Mouse (Mus musculus) midbrain, embryonic 12.5 days (tissue): ENCODE data around the gene Bricd5. TPM values are rescaled to one million over a fixed set of nuclear protein-coding genes. Genes with fewer than 3 reads are reported as not detected.
A peak's percentile ranks its signal among the peaks of the same experiment; 100 is the strongest.
"Not testable (repeated sequence)": the region's sequence is repeated elsewhere in the genome, so short reads cannot be mapped to it uniquely, and the experiment has no call there.

Experiments
- ATAC-seq: fragments of 200-750 bp; cut with Nextera tagmentation; 2 replicates; pipeline ENCODE4 v1.8.0; 2017; ENCODE audit warnings: low read depth, moderate TSS enrichment, moderate library complexity; ENCODE audit not compliant: low FRiP score
- H3K27ac ChIP-seq: fragments of 300-500 bp; sonication (generic); replicated peaks from 2 replicates; pipeline ENCODE4 v1.5.1; 2016; ENCODE audit warnings: mild to moderate bottlenecking
- H3K27me3 ChIP-seq: fragments of 300-500 bp; sonication (generic); 2 replicates; pipeline ENCODE4 v1.6.1; 2016; ENCODE audit warnings: mild to moderate bottlenecking
- H3K36me3 ChIP-seq: fragments of 300-500 bp; sonication (generic); 2 replicates; pipeline ENCODE4 v1.6.1; 2016
- H3K4me1 ChIP-seq: fragments of 300-500 bp; sonication (generic); 2 replicates; pipeline ENCODE4 v1.6.1; 2016
- H3K4me2 ChIP-seq: fragments of 300-500 bp; sonication (generic); replicated peaks from 2 replicates; pipeline ENCODE4 v1.6.1; 2016; ENCODE audit warnings: mild to moderate bottlenecking, moderate library complexity
- H3K4me3 ChIP-seq: fragments of 300-500 bp; sonication (generic); 2 replicates; pipeline ENCODE4 v1.5.1; 2016; ENCODE audit warnings: mild to moderate bottlenecking
- H3K9ac ChIP-seq: fragments of 300-500 bp; sonication (generic); replicated peaks from 2 replicates; pipeline ENCODE4 v1.6.1; 2016; ENCODE audit warnings: mild to moderate bottlenecking, moderate library complexity
- H3K9me3 ChIP-seq: fragments of 300-500 bp; sonication (generic); 2 replicates; pipeline ENCODE4 v1.6.1; 2016; ENCODE audit warnings: mild to moderate bottlenecking
- WGBS: fragments of 180-500 bp; shearing (Covaris S2); methylation state at CpG from one replicate; pipeline ENCODE4 v1.1.7; 2016; 5-methylcytosine and 5-hydroxymethylcytosine counted together
- polyA plus RNA-seq: library from polyadenylated mRNA; unstranded; fragments of >200 nt; fragmentation: Nextera tagmentation; extraction: Ambion mirVana; gene quantifications from 2 replicates; pipeline ENCODE4 v1.2.1, GENCODE M21; 2016

Bricd5 gene
- 0.34 TPM in 1 of 2 replicates, not detected in the other for polyA plus RNA-seq

DNA sequence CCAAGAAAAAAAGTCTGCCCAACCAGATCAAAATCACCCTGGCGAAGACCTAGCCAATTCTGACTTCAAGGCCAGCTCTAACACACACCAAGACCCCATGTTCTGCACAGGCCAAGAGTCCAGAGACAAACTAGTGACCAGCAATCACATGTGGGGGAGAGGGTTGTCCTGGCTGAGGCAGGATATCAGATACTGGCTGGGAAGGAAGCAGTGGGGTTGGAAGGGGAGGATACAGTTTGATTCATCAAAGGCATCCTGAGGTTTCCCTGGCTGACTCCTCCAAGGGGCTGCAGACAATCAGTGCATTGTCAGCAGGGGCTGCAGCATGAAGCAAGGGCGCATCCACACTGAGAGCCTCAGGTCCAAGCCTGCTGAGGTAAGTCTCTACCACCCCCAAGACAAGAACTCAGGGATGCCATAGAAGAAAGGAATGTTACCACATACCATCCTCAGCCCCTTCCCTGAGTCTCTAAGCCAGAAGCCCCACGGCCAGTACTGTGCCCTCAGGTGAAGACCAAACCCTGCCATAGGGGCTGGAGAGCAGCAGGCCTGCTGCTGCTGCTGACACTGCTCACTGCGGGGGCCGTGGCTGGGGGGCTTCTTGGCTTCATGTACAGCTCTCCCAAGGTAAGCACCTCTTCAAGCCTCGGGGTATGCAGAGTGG is at the start of gene Bricd5:
Bricd5 (plus strand) TSS at position 273 of the 664 bp plus-strand sequence.
- Histone ChIP-seq H3K36me3 (peaks cover 41% of the 10 kb centered on the region), H3K9me3 (no peaks in the 10 kb centered on the region), H3K4me1 (peaks cover 36% of the 10 kb centered on the region), H3K27ac (peak within 1 kb of the TSS; percentile 30; the same call in 1 of the 2 replicates), H3K27me3 (no peaks in the 10 kb centered on the region), H3K9ac (peak within 1 kb of the TSS; percentile 89; the same call in 1 of the 2 replicates), H3K4me2 (peak within 1 kb of the TSS; percentile 99; the same call in 1 of the 2 replicates), H3K4me3 (no peak within 1 kb of the TSS)
- 72% methylated on average over 6 of the region's 6 CpGs for WGBS
- ATAC-seq, result no peak

DNA sequence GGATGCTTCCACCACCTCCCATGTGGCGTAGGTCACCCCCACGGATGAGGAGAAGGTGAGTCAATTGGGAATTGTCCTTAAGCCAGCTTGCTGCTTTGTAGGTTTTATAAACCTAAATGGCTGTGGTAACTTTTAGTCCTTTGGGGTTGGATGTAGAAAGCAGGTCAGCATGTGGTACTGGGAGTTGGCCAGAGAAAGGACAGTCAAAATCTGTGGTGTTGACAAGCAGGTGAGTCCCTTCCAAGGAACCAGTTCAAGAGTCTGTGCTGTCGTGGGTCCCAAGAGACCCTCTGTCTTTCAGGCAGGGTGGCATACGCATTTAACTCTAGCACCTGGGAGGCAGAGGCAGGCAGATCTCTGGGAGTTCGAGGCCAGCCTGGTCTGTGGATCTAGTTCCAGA is 49.2 kb upstream of the Bricd5 start:
- Histone ChIP-seq H3K4me1 (peaks cover 12% of the 10 kb centered on the region), H3K9me3 (no peaks in the 10 kb centered on the region), H3K36me3 (peaks cover 56% of the 10 kb centered on the region), H3K4me3 (no peak overlapping the region), H3K27ac (no peak overlapping the region), H3K4me2 (no peak overlapping the region), H3K9ac (no peak overlapping the region), H3K27me3 (no peaks in the 10 kb centered on the region)
- no peak for ATAC-seq
- 92% methylated on average over 5 of the region's 5 CpGs for WGBS

DNA sequence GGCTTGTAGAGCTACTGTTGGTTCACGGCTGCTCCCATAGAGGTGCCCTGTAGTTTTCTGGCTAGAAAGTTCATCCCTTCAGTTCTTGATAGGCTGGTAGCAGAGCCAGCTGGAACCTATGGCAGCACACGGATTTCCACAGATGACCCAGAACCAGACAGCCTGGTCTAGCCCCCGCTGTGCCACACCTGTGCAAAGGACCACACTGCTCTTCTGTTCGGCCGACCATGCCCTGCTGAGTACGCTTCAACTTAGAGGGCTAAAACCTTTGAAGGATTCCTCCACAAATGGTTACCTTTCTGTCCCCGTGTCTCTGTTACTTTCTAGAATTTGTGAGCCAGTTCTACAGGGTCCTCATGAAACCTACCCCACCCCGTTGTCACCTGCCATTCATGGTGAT is 48.4 kb upstream of the Bricd5 start:
- H3K36me3 ChIP-seq, result peaks cover 48% of the 10 kb centered on the region

DNA sequence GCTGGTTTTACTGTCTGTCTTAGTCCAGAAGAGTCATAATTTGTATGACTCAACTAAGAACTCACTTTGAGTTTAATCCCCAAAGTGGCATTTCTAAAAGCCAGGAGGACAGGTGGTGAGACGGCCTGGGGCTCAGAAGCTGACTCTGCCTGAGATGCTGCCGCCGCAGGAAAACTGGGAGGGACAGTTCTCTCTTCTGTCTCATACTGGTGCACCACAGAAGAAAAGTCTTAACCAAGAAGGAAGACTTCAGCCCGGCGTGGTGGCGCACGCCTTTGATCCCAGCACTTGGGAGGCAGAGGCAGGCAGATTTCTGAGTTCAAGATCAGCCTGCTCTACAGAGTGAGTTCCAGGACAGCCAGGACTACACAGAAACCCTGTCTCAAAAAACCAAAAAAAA is 47.8 kb upstream of the Bricd5 start:
- Histone ChIP-seq H3K36me3 (peaks cover 42% of the 10 kb centered on the region), H3K9me3 (no peaks in the 10 kb centered on the region), H3K27me3 (no peaks in the 10 kb centered on the region), H3K9ac (no peak overlapping the region), H3K4me1 (peaks cover 14% of the 10 kb centered on the region), H3K4me2 (no peak overlapping the region; the same call in 1 of the 2 replicates), H3K4me3 (peak overlapping the region; percentile 75; the same call in 1 of the 2 replicates), H3K27ac (peak overlapping the region; percentile 94; the same call in 1 of the 2 replicates)
- WGBS, result 94% methylated on average over 7 of the region's 7 CpGs
- peak; percentile 10; the same call in 1 of the 2 replicates for ATAC-seq

More for the DNA sequence above, 48.4 kb upstream of the Bricd5 start:
- H3K4me1 ChIP-seq, result peaks cover 14% of the 10 kb centered on the region
- not testable (repeated sequence) for H3K9ac ChIP-seq, H3K4me2 ChIP-seq, H3K4me3 ChIP-seq, H3K9me3 ChIP-seq, H3K27ac ChIP-seq, H3K27me3 ChIP-seq, ATAC-seq
- 88% methylated on average over 6 of the region's 8 CpGs for WGBS

DNA sequence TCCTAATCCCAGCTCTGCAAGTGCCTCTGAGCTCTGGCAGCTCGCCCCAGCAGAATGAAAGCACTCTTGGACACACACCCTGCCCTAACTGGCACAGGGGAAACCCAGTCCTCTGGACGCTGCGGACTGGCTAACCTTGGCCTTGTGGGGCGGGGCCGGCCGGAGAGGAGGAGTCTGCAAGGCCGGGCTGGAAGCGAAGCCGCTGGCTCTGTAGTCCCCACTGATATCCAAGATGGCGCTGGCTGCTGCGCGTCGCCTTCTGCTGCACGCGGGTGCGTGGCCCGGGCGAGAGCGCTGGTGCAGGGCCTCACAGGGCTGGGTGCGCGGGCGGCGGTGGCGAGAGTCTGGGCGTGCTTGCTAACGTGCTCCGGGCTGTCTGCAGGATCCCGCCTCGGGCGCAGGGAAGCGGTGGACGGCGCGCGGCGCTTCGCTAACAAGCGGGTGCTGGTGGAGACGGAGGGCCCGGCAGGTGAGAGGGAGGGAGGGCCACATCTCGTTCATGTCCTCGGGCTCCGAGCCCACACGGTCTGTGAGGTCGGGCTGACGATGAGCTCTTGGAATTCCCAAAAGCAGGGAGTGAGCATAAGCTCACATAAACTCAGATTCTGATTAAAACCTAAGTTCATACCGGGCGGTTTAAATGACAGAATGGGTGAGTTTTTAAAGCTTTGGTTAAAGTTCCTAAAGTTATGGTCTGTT is 47.1 kb upstream of the Bricd5 start, which contains the start of gene Eci1:
Eci1 (plus strand) TSS at position 171 of the 699 bp plus-strand sequence.
- Histone ChIP-seq H3K4me1 (peaks cover 14% of the 10 kb centered on the region), H3K27me3 (no peaks in the 10 kb centered on the region), H3K36me3 (peaks cover 35% of the 10 kb centered on the region), H3K27ac (peak within 1 kb of the TSS; percentile 94), H3K4me3 (peak within 1 kb of the TSS; percentile 75), H3K9me3 (no peaks in the 10 kb centered on the region), H3K4me2 (peak within 1 kb of the TSS; percentile 60), H3K9ac (peak within 1 kb of the TSS; percentile 92)
- under 1% methylated on average over 48 of the region's 48 CpGs for WGBS
- ATAC-seq, result peak; percentile 97

DNA sequence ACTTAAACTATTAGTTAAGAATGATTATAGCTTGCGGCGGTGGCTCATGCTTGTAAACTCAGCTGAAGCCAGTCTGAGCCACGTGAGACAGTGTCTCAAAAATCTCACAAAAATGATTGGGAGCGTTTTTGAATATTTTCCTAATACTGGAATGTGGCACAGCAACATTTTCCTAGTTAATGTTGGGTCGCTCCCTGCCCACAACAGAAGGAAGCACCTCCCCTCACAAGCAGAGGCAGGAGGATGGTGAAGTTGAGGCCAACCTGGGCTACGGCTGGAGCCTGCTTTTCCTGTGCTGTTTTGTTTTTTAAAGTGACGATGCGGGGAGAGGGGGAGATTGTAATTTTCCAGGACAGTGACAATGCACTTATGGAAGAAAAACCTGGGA is 46.5 kb upstream of the Bricd5 start:
- peaks cover 30% of the 10 kb centered on the region for H3K36me3 ChIP-seq

DNA sequence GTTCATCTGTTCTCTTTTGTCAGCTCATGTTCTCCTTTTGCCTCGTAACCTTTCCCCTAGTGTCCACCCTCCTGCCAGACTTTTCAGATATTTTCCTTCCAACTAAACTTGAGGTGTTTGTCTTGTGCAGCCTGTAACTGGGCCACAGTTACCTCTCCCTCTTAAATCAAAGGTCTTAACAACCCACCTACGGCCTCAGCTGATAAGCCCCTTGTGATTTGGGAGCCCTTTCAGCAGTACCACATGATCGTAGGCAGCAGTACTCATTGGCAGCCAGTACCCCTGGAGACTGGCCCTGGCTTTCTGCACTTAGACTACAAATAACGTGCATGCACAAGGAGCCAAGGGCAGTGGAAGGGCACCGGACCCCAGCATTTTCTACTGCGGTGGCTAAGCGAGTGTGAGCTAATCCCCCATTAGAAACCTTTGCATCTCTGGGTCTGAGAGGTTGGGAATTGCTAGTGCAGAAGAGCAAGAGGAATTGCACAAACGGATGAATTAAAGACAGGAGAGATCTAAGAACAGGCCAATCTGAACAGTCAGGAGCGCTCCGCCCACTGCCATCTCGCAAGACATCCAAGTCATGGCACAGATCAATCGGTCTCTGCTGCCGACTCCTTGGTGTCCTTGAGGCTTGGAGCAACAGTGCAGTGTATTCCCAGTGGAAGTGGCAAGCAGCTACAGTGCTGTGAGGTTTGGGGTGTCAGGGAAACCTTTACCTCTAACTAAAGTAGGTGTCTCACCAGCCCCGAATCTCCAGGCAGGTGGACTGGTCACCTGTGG is 44.3 kb upstream of the Bricd5 start:
- ATAC-seq, result no peak
- peaks cover 22% of the 10 kb centered on the region for H3K36me3 ChIP-seq
- peaks cover 14% of the 10 kb centered on the region for H3K4me1 ChIP-seq
- WGBS, result 85% methylated on average over 14 of the region's 14 CpGs
- H3K9me3 ChIP-seq, result no peaks in the 10 kb centered on the region
- no peak overlapping the region for H3K9ac ChIP-seq
- H3K27me3 ChIP-seq, result no peaks in the 10 kb centered on the region
- H3K27ac ChIP-seq, result no peak overlapping the region
- no peak overlapping the region for H3K4me3 ChIP-seq
- no peak overlapping the region for H3K4me2 ChIP-seq

More for the DNA sequence above, 46.5 kb upstream of the Bricd5 start:
- Histone ChIP-seq H3K4me3 (peak overlapping the region; percentile 75), H3K4me2 (peak overlapping the region; percentile 60), H3K9me3 (no peaks in the 10 kb centered on the region), H3K27me3 (no peaks in the 10 kb centered on the region), H3K9ac (peak overlapping the region; percentile 92), H3K4me1 (peaks cover 14% of the 10 kb centered on the region), H3K27ac (peak overlapping the region; percentile 94)
- no peak for ATAC-seq
- WGBS, result 7% methylated on average over 8 of the region's 8 CpGs

DNA sequence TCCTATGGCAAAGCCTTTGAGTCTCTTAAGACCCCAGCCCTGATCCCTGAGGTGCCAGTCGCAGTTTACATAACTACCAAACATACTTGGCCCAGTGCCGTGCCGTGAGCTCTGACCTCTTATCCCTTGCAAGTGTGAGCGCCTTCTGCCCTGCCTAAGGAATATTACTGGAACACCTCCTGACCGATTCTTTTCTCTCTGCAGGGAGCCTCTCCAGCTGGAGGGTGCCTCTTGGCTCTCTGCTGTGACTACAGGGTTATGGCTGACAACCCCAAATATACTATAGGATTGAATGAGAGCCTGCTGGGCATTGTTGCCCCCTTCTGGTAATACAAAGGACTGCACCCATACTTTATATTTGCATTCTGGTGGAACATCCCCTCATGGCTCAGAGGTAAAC is 36.7 kb upstream of the Bricd5 start:
- H3K27me3 ChIP-seq, result no peaks in the 10 kb centered on the region
- WGBS, result 70% methylated on average over 5 of the region's 5 CpGs
- no peak overlapping the region for H3K27ac ChIP-seq
- no peak overlapping the region for H3K9ac ChIP-seq
- H3K36me3 ChIP-seq, result peaks cover 69% of the 10 kb centered on the region
- no peak overlapping the region for H3K4me2 ChIP-seq
- peak; percentile 44; the same call in 1 of the 2 replicates for ATAC-seq
- no peaks in the 10 kb centered on the region for H3K9me3 ChIP-seq
- H3K4me3 ChIP-seq, result no peak overlapping the region
- H3K4me1 ChIP-seq, result no peaks in the 10 kb centered on the region

DNA sequence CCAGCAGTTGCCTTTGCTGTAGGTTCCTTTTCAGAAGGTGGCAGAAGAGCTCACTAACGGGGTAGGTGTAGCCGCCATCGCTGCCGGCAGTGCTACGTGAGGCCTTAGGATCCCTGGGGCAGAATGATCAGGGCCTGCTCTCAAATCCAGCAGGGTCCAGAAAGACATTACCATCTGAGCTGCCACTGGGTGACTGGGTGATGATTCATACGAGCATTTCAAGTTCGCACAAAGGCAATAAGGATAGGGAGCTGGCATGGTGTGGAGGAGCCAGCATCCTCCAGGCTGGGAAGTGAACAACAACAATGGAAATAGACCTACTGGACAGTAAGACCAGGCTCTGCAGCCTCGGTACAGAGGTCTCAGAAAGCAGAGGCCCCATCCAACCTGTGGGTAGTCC is 33.3 kb upstream of the Bricd5 start:
- H3K9ac ChIP-seq, result no peak overlapping the region
- peaks cover 85% of the 10 kb centered on the region for H3K36me3 ChIP-seq
- no peaks in the 10 kb centered on the region for H3K9me3 ChIP-seq
- no peak for ATAC-seq
- no peak overlapping the region for H3K4me3 ChIP-seq
- H3K4me1 ChIP-seq, result no peaks in the 10 kb centered on the region
- H3K4me2 ChIP-seq, result no peak overlapping the region
- 94% methylated on average over 8 of the region's 8 CpGs for WGBS
- H3K27me3 ChIP-seq, result no peaks in the 10 kb centered on the region
- no peak overlapping the region for H3K27ac ChIP-seq

DNA sequence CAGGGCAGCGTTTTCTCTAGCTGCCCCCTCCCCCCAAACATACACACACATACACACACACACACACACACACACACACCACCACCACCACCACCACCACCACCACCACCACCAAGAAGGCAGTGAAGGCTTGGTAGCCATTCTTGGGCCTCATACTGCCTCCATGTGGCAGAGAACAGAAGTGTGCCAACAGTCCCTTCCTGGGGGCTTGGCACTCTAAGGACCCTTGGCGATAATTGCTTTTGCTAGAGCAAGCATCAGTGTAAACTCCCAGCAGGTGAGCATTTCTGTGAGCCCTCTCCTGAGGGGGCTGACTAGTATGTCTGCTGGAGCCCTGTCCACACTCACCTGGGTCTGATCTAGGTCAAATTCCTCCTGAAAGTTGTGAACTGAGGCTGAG is 32.5 kb upstream of the Bricd5 start:
- Histone ChIP-seq H3K27me3 (no peaks in the 10 kb centered on the region), H3K4me1 (no peaks in the 10 kb centered on the region), H3K4me3 (no peak overlapping the region), H3K9ac (no peak overlapping the region), H3K9me3 (no peaks in the 10 kb centered on the region), H3K27ac (no peak overlapping the region), H3K4me2 (no peak overlapping the region), H3K36me3 (peaks cover 88% of the 10 kb centered on the region)
- WGBS, result 40% methylated on average over 2 of the region's 2 CpGs
- no peak for ATAC-seq

DNA sequence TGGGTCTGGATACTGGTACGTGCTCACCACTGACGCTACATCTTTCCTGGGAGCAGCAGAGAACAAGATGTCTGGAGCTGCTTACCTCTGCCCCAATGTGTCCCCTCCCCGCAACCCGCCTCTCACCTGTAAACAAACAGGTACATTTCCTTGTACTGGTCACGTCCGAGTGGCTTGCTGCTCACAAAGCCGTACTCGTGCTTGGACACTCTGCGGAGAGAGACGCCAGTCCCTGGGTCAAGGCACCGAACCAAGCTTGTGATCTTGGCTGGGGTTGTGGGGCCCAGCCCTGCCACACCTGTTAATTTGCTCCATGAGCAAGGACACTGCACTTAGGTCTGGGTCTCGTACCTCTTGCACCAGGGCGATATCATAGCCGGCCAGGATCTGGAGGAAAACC is 31.6 kb upstream of the Bricd5 start:
- H3K4me1 ChIP-seq, result no peaks in the 10 kb centered on the region
- H3K27me3 ChIP-seq, result no peaks in the 10 kb centered on the region
- H3K9me3 ChIP-seq, result no peaks in the 10 kb centered on the region
- H3K27ac ChIP-seq, result no peak overlapping the region
- H3K4me3 ChIP-seq, result no peak overlapping the region
- H3K9ac ChIP-seq, result no peak overlapping the region
- no peak overlapping the region for H3K4me2 ChIP-seq
- WGBS, result 89% methylated on average over 14 of the region's 14 CpGs
- peaks cover 95% of the 10 kb centered on the region for H3K36me3 ChIP-seq
- no peak for ATAC-seq
